17 mouse cellular contexts compared by ENCODE assay signal in genomic region chr17:27810569-27811331, GRCm38 (mm10). TPM values are rescaled to one million over a fixed set of nuclear protein-coding genes. Genes with fewer than 3 reads are reported as not detected.
DNase-seq lines count a peak whose midpoint lies in the region; ATAC-seq and TF ChIP-seq lines count a peak whose summit lies in the region.
"Had no signal": no experiment of that assay in that cellular context is flagged by ENCODE, and none has a peak within 500 bp of the region (broad histone marks: within the 10 kb centered on the region; RNA-seq: fewer than 3 reads in every experiment).

No protein-coding gene starts in this region.

- no peak overlapping the region for H3K4me3 ChIP-seq in heart, embryonic 11.5 days (ENCODE audit: low read depth, low read length)
- no peak overlapping the region for H3K4me3 ChIP-seq in midbrain, embryonic 11.5 days (ENCODE audit: low read depth, low read length)
- H3K4me3 ChIP-seq in midbrain, embryonic 14.5 days (replicated peaks; ENCODE audit: low read depth, low read length): no peak overlapping the region
- H3K4me3 ChIP-seq in stomach, embryonic 14.5 days (ENCODE audit: low read depth, low read length): no peak overlapping the region
- no peak overlapping the region for H3K4me3 ChIP-seq in cerebellum, adult 2 months (replicated peaks; ENCODE audit: insufficient read depth, low read depth, low read length)
- H3K4me3 ChIP-seq: forebrain, embryonic 10.5 days; hindbrain, embryonic 10.5 days; liver, embryonic 15.5 days had no signal

- H3K27me3 ChIP-seq in heart, embryonic 11.5 days (ENCODE audit: control insufficient read depth, insufficient read depth, low read length): no peaks in the 10 kb centered on the region
- H3K27me3 ChIP-seq in midbrain, embryonic 11.5 days (ENCODE audit: control insufficient read depth, insufficient read depth, low read length): no peaks in the 10 kb centered on the region
- H3K27me3 ChIP-seq in midbrain, embryonic 14.5 days (ENCODE audit: control insufficient read depth, insufficient read depth, low read length): no peaks in the 10 kb centered on the region
- H3K27me3 ChIP-seq in stomach, embryonic 14.5 days (ENCODE audit: control insufficient read depth, insufficient read depth, low read length): no peaks in the 10 kb centered on the region
- no peaks in the 10 kb centered on the region for H3K27me3 ChIP-seq in cerebellum, adult 2 months (ENCODE audit: control insufficient read depth, insufficient read depth, low read length)
- H3K27me3 ChIP-seq: liver, embryonic 15.5 days had no signal

- peak overlapping the region; percentile 43; the same call in 1 of the 2 replicates for H3K27ac ChIP-seq in heart, embryonic 11.5 days (ENCODE audit: low read depth, low read length)
- no peak overlapping the region for H3K27ac ChIP-seq in midbrain, embryonic 11.5 days (ENCODE audit: low read depth, low read length)
- H3K27ac ChIP-seq in midbrain, embryonic 14.5 days (replicated peaks; ENCODE audit: low read depth, low read length): no peak overlapping the region
- H3K27ac ChIP-seq in stomach, embryonic 14.5 days (ENCODE audit: low read length): peak overlapping the region; percentile 18; the same call in 1 of the 2 replicates
- no peak overlapping the region for H3K27ac ChIP-seq in cerebellum, adult 2 months (ENCODE audit: insufficient read depth, low read length)
- H3K27ac ChIP-seq: forebrain, embryonic 10.5 days; hindbrain, embryonic 10.5 days; liver, embryonic 15.5 days; macrophage had no signal

- 76% methylated on average over 16 of the region's 16 CpGs for whole genome bisulfite sequencing in heart, embryonic 11.5 days (ENCODE audit: insufficient replicate concordance)
- 90% methylated on average over 16 of the region's 16 CpGs for WGBS in midbrain, embryonic 11.5 days
- 92% methylated on average over 16 of the region's 16 CpGs for WGBS in midbrain, embryonic 14.5 days
- 70% methylated on average over 16 of the region's 16 CpGs for WGBS in stomach, embryonic 14.5 days
- 82% methylated on average over 16 of the region's 16 CpGs for WGBS in cerebellum, adult 2 months

- ATAC-seq in heart, embryonic 11.5 days (replicated peaks; ENCODE audit: insufficient number of reproducible peaks, low FRiP score, low TSS enrichment): no peak
- ATAC-seq in midbrain, embryonic 11.5 days (ENCODE audit: low FRiP score): no peak
- ATAC-seq in midbrain, embryonic 14.5 days (ENCODE audit: low FRiP score, low TSS enrichment): no peak
- no peak for ATAC-seq in stomach, embryonic 14.5 days (ENCODE audit: insufficient number of reproducible peaks, insufficient read depth, low FRiP score, low read depth)
- ATAC-seq: lung, postnatal 0 days had no signal

- H3K4me2 ChIP-seq in heart, embryonic 11.5 days: no peak overlapping the region
- H3K4me2 ChIP-seq in midbrain, embryonic 11.5 days: no peak overlapping the region
- H3K4me2 ChIP-seq in midbrain, embryonic 14.5 days (ENCODE audit: low read length): no peak overlapping the region
- H3K4me2 ChIP-seq in stomach, embryonic 14.5 days (replicated peaks; ENCODE audit: low read depth, low read length): no peak overlapping the region
- H3K4me2 ChIP-seq: liver, embryonic 15.5 days had no signal

- intact Hi-C loops in heart, postnatal 36 days (cut with DNase I): no loop called here

- peaks cover 32% of the 10 kb centered on the region for H3K4me1 ChIP-seq in heart, embryonic 11.5 days (ENCODE audit: control insufficient read depth, insufficient read depth, low read length)
- no peaks in the 10 kb centered on the region for H3K4me1 ChIP-seq in midbrain, embryonic 11.5 days (ENCODE audit: control insufficient read depth, insufficient read depth, low read length)
- no peaks in the 10 kb centered on the region for H3K4me1 ChIP-seq in midbrain, embryonic 14.5 days (ENCODE audit: control insufficient read depth, insufficient read depth, low read length)
- H3K4me1 ChIP-seq in stomach, embryonic 14.5 days (ENCODE audit: control insufficient read depth, insufficient read depth, low read length): no peaks in the 10 kb centered on the region
- H3K4me1 ChIP-seq in cerebellum, adult 2 months (ENCODE audit: control insufficient read depth, insufficient read depth, low read length): peaks cover 11% of the 10 kb centered on the region
- H3K4me1 ChIP-seq: forebrain, embryonic 10.5 days had no signal

- H3K9me3 ChIP-seq in heart, embryonic 11.5 days (replicated peaks; ENCODE audit: control insufficient read depth, low read length): no peaks in the 10 kb centered on the region
- no peaks in the 10 kb centered on the region for H3K9me3 ChIP-seq in midbrain, embryonic 11.5 days (ENCODE audit: control insufficient read depth, low read length)
- no peaks in the 10 kb centered on the region for H3K9me3 ChIP-seq in midbrain, embryonic 14.5 days (ENCODE audit: control insufficient read depth, low read length)
- no peaks in the 10 kb centered on the region for H3K9me3 ChIP-seq in stomach, embryonic 14.5 days (ENCODE audit: control insufficient read depth, low read depth, low read length)
- H3K9me3 ChIP-seq: forebrain, embryonic 10.5 days; hindbrain, embryonic 10.5 days; liver, embryonic 15.5 days had no signal

- no peak for TF ChIP-seq POLR2A in cerebellum, adult 2 months (IDR thresholded peaks at IDR 0.05; ENCODE audit: borderline replicate concordance, insufficient read depth, low read length)

- H3K9ac ChIP-seq in heart, embryonic 11.5 days (ENCODE audit: low read depth, low read length): no peak overlapping the region
- no peak overlapping the region for H3K9ac ChIP-seq in midbrain, embryonic 11.5 days (ENCODE audit: low read length)
- no peak overlapping the region for H3K9ac ChIP-seq in midbrain, embryonic 14.5 days (replicated peaks; ENCODE audit: low read length)
- no peak overlapping the region for H3K9ac ChIP-seq in stomach, embryonic 14.5 days (replicated peaks; ENCODE audit: low read depth, low read length)
- H3K9ac ChIP-seq: liver, embryonic 15.5 days had no signal

- TF ChIP-seq CTCF in cerebellum, adult 2 months (IDR thresholded peaks at IDR 0.05; ENCODE audit: borderline replicate concordance, insufficient read depth, low read depth, low read length): no peak

- no peaks in the 10 kb centered on the region for H3K36me3 ChIP-seq in heart, embryonic 11.5 days (ENCODE audit: control insufficient read depth, insufficient read depth, low read length)
- H3K36me3 ChIP-seq in midbrain, embryonic 11.5 days (ENCODE audit: control insufficient read depth, insufficient read depth, low read length): no peaks in the 10 kb centered on the region
- no peaks in the 10 kb centered on the region for H3K36me3 ChIP-seq in midbrain, embryonic 14.5 days (ENCODE audit: control insufficient read depth, insufficient read depth, low read length)
- no peaks in the 10 kb centered on the region for H3K36me3 ChIP-seq in stomach, embryonic 14.5 days (ENCODE audit: control insufficient read depth, insufficient read depth, low read length)
- H3K36me3 ChIP-seq: liver, embryonic 15.5 days had no signal

- no peak for DNase-seq in heart, postnatal 36 days
- peak; percentile 41 for DNase-seq in midbrain, embryonic 11.5 days (ENCODE audit: low spot score, missing footprints)
- no peak for DNase-seq in midbrain, embryonic 14.5 days
- DNase-seq in left cerebral cortex, adult 9 months (ENCODE audit: low spot score in 2 of 2): no peak
- no peak for DNase-seq in cerebellum, adult 2 months
- DNase-seq: cerebellum, adult 11-12 months; cerebellum, postnatal 14 days; kidney, adult 8-10 months; kidney, postnatal 14 days; right cerebral cortex, postnatal 4 days had no signal

RNA-seq across cellular contexts. Expression of gene D17Wsu92e, which starts 9.7 kb away (rescaled TPM):
- 11.8 and 12.5 TPM in 2 replicates for polyA plus RNA-seq in heart, embryonic 11.5 days (2014; fragmentation: Nextera tagmentation; extraction: Ambion mirVana)
- 100 to 1,000 TPM; 135 to 140 TPM for total RNA-seq in heart, postnatal 36 days (2021)
- 8.7 and 10.9 TPM in 2 replicates for polyA plus RNA-seq in midbrain, embryonic 11.5 days (2014; fragmentation: Nextera tagmentation; extraction: Ambion mirVana)
- polyA plus RNA-seq in midbrain, embryonic 14.5 days (2014; fragmentation: Nextera tagmentation; extraction: Ambion mirVana): 11.7 and 12.9 TPM in 2 replicates
- 21.6 and 22.3 TPM in 2 replicates for polyA plus RNA-seq in stomach, embryonic 14.5 days (2014; fragmentation: Nextera tagmentation; extraction: Ambion mirVana)
- 152 and 156 TPM in 2 replicates for polyA plus RNA-seq in cerebellum, adult 2 months (2012; rRNA removed)

RNA-seq across cellular contexts. Expression of gene Snrpc, which starts 27.2 kb away (rescaled TPM):
- 226 and 242 TPM in 2 replicates for polyA plus RNA-seq in heart, embryonic 11.5 days (2014; fragmentation: Nextera tagmentation; extraction: Ambion mirVana)
- 10 to 100 TPM; 56.8 to 57.4 TPM for total RNA-seq in heart, postnatal 36 days (2021)
- 358 and 416 TPM in 2 replicates for polyA plus RNA-seq in midbrain, embryonic 11.5 days (2014; fragmentation: Nextera tagmentation; extraction: Ambion mirVana)
- 240 and 274 TPM in 2 replicates for polyA plus RNA-seq in midbrain, embryonic 14.5 days (2014; fragmentation: Nextera tagmentation; extraction: Ambion mirVana)
- 309 and 325 TPM in 2 replicates for polyA plus RNA-seq in stomach, embryonic 14.5 days (2014; fragmentation: Nextera tagmentation; extraction: Ambion mirVana)
- 81.7 and 85.3 TPM in 2 replicates for polyA plus RNA-seq in cerebellum, adult 2 months (2012; rRNA removed)

RNA-seq across cellular contexts. Expression of gene Uhrf1bp1, which starts 45.5 kb away (rescaled TPM):
- polyA plus RNA-seq in heart, embryonic 11.5 days (2014; fragmentation: Nextera tagmentation; extraction: Ambion mirVana): 3.8 and 4.1 TPM in 2 replicates
- total RNA-seq in heart, postnatal 36 days (2021): 10 to 100 TPM; 17.1 to 17.9 TPM
- 4.9 TPM in 2 replicates for polyA plus RNA-seq in midbrain, embryonic 11.5 days (2014; fragmentation: Nextera tagmentation; extraction: Ambion mirVana)
- polyA plus RNA-seq in midbrain, embryonic 14.5 days (2014; fragmentation: Nextera tagmentation; extraction: Ambion mirVana): 6.6 and 9.3 TPM in 2 replicates
- 6.4 and 7.5 TPM in 2 replicates for polyA plus RNA-seq in stomach, embryonic 14.5 days (2014; fragmentation: Nextera tagmentation; extraction: Ambion mirVana)
- 18.2 and 18.5 TPM in 2 replicates for polyA plus RNA-seq in cerebellum, adult 2 months (2012; rRNA removed)

Comparison
In these comparisons a context has a peak if more than half of its experiments do, and no peak if none do; other contexts are left out.
1. H3K27ac ChIP-seq: peak in heart, embryonic 11.5 days (single experiment) and stomach, embryonic 14.5 days (single experiment); none in midbrain, embryonic 11.5 days (single experiment), midbrain, embryonic 14.5 days (single experiment) and cerebellum, adult 2 months (single experiment).